Mouse (Mus musculus): ENCODE measurements around the gene Clhc1. TPM values are rescaled to one million over a fixed set of nuclear protein-coding genes. Genes with fewer than 3 reads are reported as not detected.

Gene Clhc1
- not detected in 2 replicates for polyA plus RNA-seq (2011; ENCODE audit: insufficient read depth, insufficient read length, low replicate concordance, missing spikeins)

DNA sequence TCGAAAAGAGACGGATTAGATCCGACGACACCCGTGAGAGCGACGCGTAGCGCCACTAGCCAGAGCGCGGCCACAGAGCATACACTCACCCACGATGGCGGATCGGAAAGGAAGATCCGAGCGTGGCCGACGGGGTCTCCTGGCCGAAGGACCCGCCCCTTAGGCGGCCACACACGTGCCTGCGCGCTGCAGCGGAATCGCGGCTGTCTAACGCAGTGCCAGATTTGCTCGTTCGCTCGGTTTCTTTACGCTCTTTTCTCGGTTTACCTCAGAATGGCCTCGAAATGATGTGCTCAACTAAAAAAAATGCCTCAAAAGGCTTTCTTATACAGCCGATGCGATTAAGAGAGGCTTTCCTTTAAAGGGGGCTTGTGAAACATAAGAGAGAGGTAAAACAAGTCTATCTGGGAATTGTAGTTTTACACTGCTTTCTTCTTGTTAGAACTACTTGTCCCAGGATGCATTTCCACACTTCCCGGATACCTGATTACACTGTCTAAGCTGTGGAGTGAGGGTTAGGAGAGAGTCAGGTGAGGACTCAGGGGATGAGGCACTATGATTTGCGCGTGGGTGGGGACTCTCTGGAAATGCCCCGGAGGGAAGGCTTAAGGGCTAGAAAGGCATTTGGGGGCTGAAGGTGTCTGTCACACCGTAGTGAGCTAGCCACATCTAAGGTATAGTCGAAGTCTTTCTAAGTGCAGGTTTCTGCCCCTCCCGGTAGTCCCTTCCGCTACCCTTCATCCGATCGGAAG lies at the start of gene Clhc1, which contains the start of gene Rps27a:
Clhc1 (plus strand) TSS at position 199 of the 752 bp plus-strand sequence.
Rps27a (minus strand) TSS at position 358 of the 752 bp plus-strand sequence.
- WGBS, result under 1% methylated on average over 46 of the region's 46 CpGs
- Histone ChIP-seq H3K4me3 (replicated peaks; ENCODE audit: control insufficient read depth, low read depth, low read length) (peak within 1 kb of the TSS; percentile 91), H3K4me1 (ENCODE audit: control insufficient read depth, insufficient read depth, low read length) (peaks cover 1% of the 10 kb centered on the region; the same call in 1 of the 2 replicates), H3K27ac (ENCODE audit: control insufficient read depth, insufficient read depth, low read depth, low read length, poor library complexity) (peak within 1 kb of the TSS; percentile 84)
- TF ChIP-seq POLR2A (IDR thresholded peaks at IDR 0.05; ENCODE audit: borderline replicate concordance, control insufficient read depth, low read depth, low read length), result peak; percentile 97
- peak; percentile 17; the same call in 1 of the 2 replicates for TF ChIP-seq CTCF (IDR thresholded peaks at IDR 0.05; ENCODE audit: control insufficient read depth, insufficient read depth, low read length)

DNA sequence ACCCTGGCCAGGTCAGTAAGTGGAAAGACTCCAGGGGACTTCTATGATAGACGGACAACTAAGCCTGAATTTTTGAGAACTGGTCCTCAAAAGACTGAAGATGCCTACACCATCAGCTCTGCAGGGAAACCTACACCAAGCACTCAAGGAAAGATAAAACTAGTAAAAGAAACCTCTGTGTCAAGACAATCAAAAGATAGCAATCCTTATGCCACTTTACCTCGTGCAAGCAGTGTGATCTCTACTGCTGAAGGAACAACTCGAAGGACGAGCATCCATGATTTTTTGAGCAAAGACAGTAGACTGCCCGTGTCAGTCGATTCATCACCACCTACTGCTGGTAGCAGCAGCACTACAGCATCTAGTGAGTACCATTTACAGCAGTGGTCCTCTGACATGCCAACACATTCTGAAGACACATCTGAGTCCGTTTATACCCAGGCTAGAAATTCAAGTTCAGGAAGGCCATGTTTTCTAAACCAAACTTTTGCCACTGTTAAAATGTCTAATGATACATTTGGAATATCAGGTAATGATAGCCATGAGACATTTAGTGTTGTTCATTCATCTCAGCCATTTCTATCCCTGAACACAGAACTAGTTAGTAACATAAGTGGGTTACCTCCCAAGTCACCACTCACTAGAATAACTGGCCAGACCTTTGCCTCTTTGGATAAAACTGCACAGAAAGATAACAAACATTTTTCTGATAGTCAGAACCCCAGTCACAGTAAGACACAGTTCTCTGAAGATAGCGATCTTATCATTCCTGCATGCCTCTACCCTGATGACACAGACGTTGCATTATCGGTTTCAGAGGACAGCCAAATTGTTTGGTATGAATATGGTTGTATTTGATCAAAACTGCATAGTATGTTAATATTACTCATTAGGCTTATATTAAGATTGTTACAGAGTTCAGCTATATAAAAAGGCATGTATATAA lies 43.5 kb upstream of the Clhc1 start:
- TF ChIP-seq CTCF (IDR thresholded peaks at IDR 0.05; ENCODE audit: control insufficient read depth, insufficient read depth, low read length), result no peak
- TF ChIP-seq POLR2A (IDR thresholded peaks at IDR 0.05; ENCODE audit: borderline replicate concordance, control insufficient read depth, low read depth, low read length), result no peak
- Histone ChIP-seq H3K4me3 (replicated peaks; ENCODE audit: control insufficient read depth, low read depth, low read length) (no peak overlapping the region), H3K4me1 (ENCODE audit: control insufficient read depth, insufficient read depth, low read length) (no peaks in the 10 kb centered on the region; the same call in 1 of the 2 replicates), H3K27ac (ENCODE audit: control insufficient read depth, insufficient read depth, low read depth, low read length, poor library complexity) (no peak overlapping the region)
- 70% methylated on average over 10 of the region's 10 CpGs for WGBS

DNA sequence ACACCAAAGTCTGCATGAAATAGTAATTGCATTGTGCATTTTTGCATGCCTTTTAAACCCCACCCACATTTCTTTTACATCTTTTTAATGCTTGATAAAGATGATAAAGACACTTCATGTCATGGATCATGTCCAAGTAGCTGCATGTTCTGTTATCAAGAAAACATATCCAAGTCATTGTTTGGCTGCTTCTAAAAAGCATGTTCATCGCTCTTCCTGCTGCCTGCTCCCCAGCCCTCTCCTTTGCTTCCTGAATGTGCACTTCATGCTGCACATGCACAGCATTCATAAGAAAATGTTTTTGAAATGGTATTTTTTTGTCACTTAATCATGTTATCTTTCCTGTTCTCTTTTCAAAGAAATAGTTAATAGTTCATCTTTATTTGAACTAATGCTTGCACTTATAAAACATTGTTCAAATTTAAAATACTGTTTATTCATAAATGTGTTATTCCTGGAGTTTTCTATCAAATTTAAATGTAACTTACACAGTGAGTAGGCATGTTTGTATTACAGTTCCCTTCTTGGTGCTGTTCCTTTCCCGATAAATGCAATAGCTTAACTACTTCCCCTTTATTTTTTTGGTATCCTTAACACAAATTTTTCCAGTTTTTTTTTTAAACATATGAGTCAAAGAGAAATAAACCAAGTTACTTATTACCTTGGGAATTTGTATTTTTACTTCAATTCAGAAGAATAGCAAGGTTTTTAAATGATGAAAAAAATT lies 42.7 kb upstream of the Clhc1 start:
- H3K4me3 ChIP-seq (replicated peaks; ENCODE audit: control insufficient read depth, low read depth, low read length), result no peak overlapping the region
- no peak overlapping the region for H3K27ac ChIP-seq (ENCODE audit: control insufficient read depth, insufficient read depth, low read depth, low read length, poor library complexity)
- H3K4me1 ChIP-seq (ENCODE audit: control insufficient read depth, insufficient read depth, low read length), result no peaks in the 10 kb centered on the region; the same call in 1 of the 2 replicates
- TF ChIP-seq CTCF (IDR thresholded peaks at IDR 0.05; ENCODE audit: control insufficient read depth, insufficient read depth, low read length) (no peak), POLR2A (IDR thresholded peaks at IDR 0.05; ENCODE audit: borderline replicate concordance, control insufficient read depth, low read depth, low read length) (no peak)
- WGBS, result 54% methylated on average over 2 of the region's 2 CpGs

- 95% methylated on average over 1 of the region's 1 CpGs for WGBS
- no peak for TF ChIP-seq POLR2A (IDR thresholded peaks at IDR 0.05; ENCODE audit: borderline replicate concordance, control insufficient read depth, low read depth, low read length)
- no peak for TF ChIP-seq CTCF (IDR thresholded peaks at IDR 0.05; ENCODE audit: control insufficient read depth, insufficient read depth, low read length)
Observed at GRCm38 (mm10) chr11:29509421-29509820, 38.3 kb upstream of the Clhc1 start.

GRCm38 (mm10) chr11:29512818-29513535 lies 34.8 kb upstream of the Clhc1 start:
- Histone ChIP-seq H3K27ac (ENCODE audit: control insufficient read depth, insufficient read depth, low read depth, low read length, poor library complexity) (no peak overlapping the region), H3K4me1 (ENCODE audit: control insufficient read depth, insufficient read depth, low read length) (no peaks in the 10 kb centered on the region; the same call in 1 of the 2 replicates), H3K4me3 (replicated peaks; ENCODE audit: control insufficient read depth, low read depth, low read length) (no peak overlapping the region)
- 85% methylated on average over 4 of the region's 4 CpGs for WGBS
- TF ChIP-seq CTCF (IDR thresholded peaks at IDR 0.05; ENCODE audit: control insufficient read depth, insufficient read depth, low read length) (no peak), POLR2A (IDR thresholded peaks at IDR 0.05; ENCODE audit: borderline replicate concordance, control insufficient read depth, low read depth, low read length) (no peak)

More at GRCm38 (mm10) chr11:29509421-29509820, 38.3 kb upstream of the Clhc1 start:
- no peaks in the 10 kb centered on the region; the same call in 1 of the 2 replicates for H3K4me1 ChIP-seq (ENCODE audit: control insufficient read depth, insufficient read depth, low read length)
- H3K27ac ChIP-seq (ENCODE audit: control insufficient read depth, insufficient read depth, low read depth, low read length, poor library complexity), result no peak overlapping the region
- H3K4me3 ChIP-seq (replicated peaks; ENCODE audit: control insufficient read depth, low read depth, low read length), result no peak overlapping the region

DNA sequence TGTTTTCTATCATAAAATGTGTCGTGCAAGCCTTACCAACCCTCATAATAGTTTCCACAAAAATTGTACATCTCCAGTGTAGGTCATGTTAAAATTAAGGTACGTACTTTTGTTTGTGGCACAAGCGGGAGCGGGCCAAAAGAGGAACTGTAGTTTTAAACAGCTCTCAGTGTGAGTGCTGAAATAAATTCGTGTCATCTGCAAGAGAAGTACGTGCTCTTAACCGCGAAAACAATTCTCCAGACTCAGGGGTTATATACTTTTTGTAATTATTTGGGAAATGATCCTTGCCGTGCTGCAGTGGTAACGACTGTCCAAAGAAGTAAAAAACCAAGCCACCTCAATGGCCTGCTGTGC lies 33.4 kb upstream of the Clhc1 start:
- Histone ChIP-seq H3K27ac (ENCODE audit: control insufficient read depth, insufficient read depth, low read depth, low read length, poor library complexity) (peak overlapping the region; percentile 79; the same call in 1 of the 2 replicates), H3K4me3 (replicated peaks; ENCODE audit: control insufficient read depth, low read depth, low read length) (peak overlapping the region; percentile 93), H3K4me1 (ENCODE audit: control insufficient read depth, insufficient read depth, low read length) (no peaks in the 10 kb centered on the region; the same call in 1 of the 2 replicates)
- TF ChIP-seq CTCF (IDR thresholded peaks at IDR 0.05; ENCODE audit: control insufficient read depth, insufficient read depth, low read length) (no peak), POLR2A (IDR thresholded peaks at IDR 0.05; ENCODE audit: borderline replicate concordance, control insufficient read depth, low read depth, low read length) (no peak)
- 2% methylated on average over 10 of the region's 10 CpGs for WGBS

Measured in bone marrow, adult 2 months (tissue).